Mouse (Mus musculus) liver, adult 2 months (tissue): Measurements from ENCODE around the gene Mta3.

Experiments used
- CTCF ChIP-seq: fragments of 200-500 bp; IDR thresholded peaks from 2 replicates; pipeline ENCODE4 v1.5.1; 2011; ENCODE audit warnings: low read depth, low read length, control low read depth
- POLR2A ChIP-seq: fragments of 200-500 bp; IDR thresholded peaks from 2 replicates; pipeline ENCODE4 v1.6.1; 2011; ENCODE audit warnings: low read length, control low read depth; ENCODE audit not compliant: insufficient read depth; ENCODE audit errors: extremely low read depth

GRCm38 (mm10) chr17:83821876-83822275, 115.9 kb downstream of the Mta3 start:
- TF ChIP-seq POLR2A, result no peak
- no peak for TF ChIP-seq CTCF
